Comparison of ENCODE assay signal across 8 mouse cellular contexts in genomic region chr4:87367732-87368412, GRCm38 (mm10).
DNase-seq lines count a peak whose midpoint lies in the region; ATAC-seq and TF ChIP-seq lines count a peak whose summit lies in the region.

No protein-coding gene starts in this region.

- H3K27ac ChIP-seq in embryonic facial prominence, embryonic 12.5 days: peak overlapping the region; percentile 84
- no peak overlapping the region for H3K27ac ChIP-seq in heart, adult 2 months
- H3K27ac ChIP-seq in kidney, adult 2 months (ENCODE audit: insufficient read depth, low read depth, low read length): no peak overlapping the region
- H3K27ac ChIP-seq in limb, embryonic 11.5 days (replicated peaks; ENCODE audit: low read depth, low read length): 0 out of 2 replicates have a peak overlapping the region, but pooled peaks have one; percentile 47
- peak overlapping the region; percentile 90 for H3K27ac ChIP-seq in midbrain, embryonic 13.5 days
- no peak overlapping the region for H3K27ac ChIP-seq in small intestine, adult 2 months (ENCODE audit: insufficient read depth, low read depth, low read length)

- peak overlapping the region; percentile 40 for H3K4me3 ChIP-seq in embryonic facial prominence, embryonic 12.5 days
- peak overlapping the region; percentile 49 for H3K4me3 ChIP-seq in heart, adult 2 months
- 0 out of 2 replicates have a peak overlapping the region, but pooled peaks have one; percentile 17 for H3K4me3 ChIP-seq in kidney, adult 2 months (ENCODE audit: insufficient read depth, low read depth, low read length)
- H3K4me3 ChIP-seq in limb, embryonic 11.5 days (ENCODE audit: low read depth, low read length): peak overlapping the region; percentile 37
- H3K4me3 ChIP-seq in midbrain, embryonic 13.5 days (replicated peaks): peak overlapping the region; percentile 37
- H3K4me3 ChIP-seq in small intestine, adult 2 months (ENCODE audit: low read depth, low read length): peak overlapping the region; percentile 44

- ATAC-seq in embryonic facial prominence, embryonic 12.5 days (ENCODE audit: insufficient number of reproducible peaks, insufficient read depth, low FRiP score, low TSS enrichment): peak; percentile 81
- ATAC-seq in limb, embryonic 11.5 days (ENCODE audit: insufficient number of reproducible peaks, low FRiP score, low TSS enrichment, low read depth): peak; percentile 79; the same call in 1 of the 2 replicates
- peak; percentile 89 for ATAC-seq in midbrain, embryonic 13.5 days

- peak; percentile 100; the same call in 1 of the 2 replicates for TF ChIP-seq CTCF in heart, adult 2 months (IDR thresholded peaks at IDR 0.05)
- TF ChIP-seq CTCF in kidney, adult 2 months (conservative IDR thresholded peaks at IDR 0.05; ENCODE audit: insufficient read depth, insufficient read length, low read depth, low read length): peak; percentile 88
- TF ChIP-seq CTCF in small intestine, adult 2 months (IDR thresholded peaks at IDR 0.05; ENCODE audit: extremely low read depth, insufficient read length, insufficient replicate concordance, low read depth, low read length): peak; percentile 98

- no peaks in the 10 kb centered on the region for H3K9me3 ChIP-seq in embryonic facial prominence, embryonic 12.5 days
- H3K9me3 ChIP-seq in limb, embryonic 11.5 days (ENCODE audit: control insufficient read depth, low read length): no peaks in the 10 kb centered on the region
- no peaks in the 10 kb centered on the region for H3K9me3 ChIP-seq in midbrain, embryonic 13.5 days

- H3K79me2 ChIP-seq in heart, adult 2 months (replicated peaks; ENCODE audit: control insufficient read depth, insufficient read depth, low read length): no peaks in the 10 kb centered on the region

- TF ChIP-seq EP300 in heart, adult 2 months (IDR thresholded peaks at IDR 0.05; ENCODE audit: insufficient read depth, low read depth, low read length): 0 out of 2 replicates have a peak, but pooled peaks have one; percentile 43

- peak; percentile 82 for DNase-seq in 3T3-L1 (ENCODE audit: low read depth, low spot score)
- DNase-seq in adrenal gland, postnatal 36 days: peak; percentile 82 to 83
- peak; percentile 80 to 83 for DNase-seq in heart, adult 2 months
- DNase-seq in kidney, adult 2 months: peak; percentile 79
- DNase-seq in limb, embryonic 11.5 days (ENCODE audit: low spot score): peak; percentile 89

- H3K4me1 ChIP-seq in embryonic facial prominence, embryonic 12.5 days: peaks cover 32% of the 10 kb centered on the region
- H3K4me1 ChIP-seq in heart, adult 2 months (ENCODE audit: control insufficient read depth, insufficient read depth, low read length): no peaks in the 10 kb centered on the region
- H3K4me1 ChIP-seq in kidney, adult 2 months (ENCODE audit: control insufficient read depth, insufficient read depth, low read length): no peaks in the 10 kb centered on the region
- H3K4me1 ChIP-seq in limb, embryonic 11.5 days (ENCODE audit: control insufficient read depth, insufficient read depth, low read length): peaks cover 17% of the 10 kb centered on the region
- peaks cover 32% of the 10 kb centered on the region for H3K4me1 ChIP-seq in midbrain, embryonic 13.5 days (replicated peaks)
- H3K4me1 ChIP-seq in small intestine, adult 2 months (ENCODE audit: control insufficient read depth, insufficient read depth, insufficient read length, low read length): peaks cover 4% of the 10 kb centered on the region; the same call in 1 of the 2 replicates

- intact Hi-C loops in heart, adult 2 months (cut with DNase I): loop anchor here (1.0 to 10.0 kb wide), 6 partner anchors 419 to 1177 kb away; partner anchors contain the start of gene Mllt3

- peak overlapping the region; percentile 65 for H3K4me2 ChIP-seq in embryonic facial prominence, embryonic 12.5 days (replicated peaks)
- peak overlapping the region; percentile 70 for H3K4me2 ChIP-seq in limb, embryonic 11.5 days (ENCODE audit: low read depth, severe bottlenecking)
- H3K4me2 ChIP-seq in midbrain, embryonic 13.5 days (replicated peaks): peak overlapping the region; percentile 62

- no peaks in the 10 kb centered on the region for H3K27me3 ChIP-seq in embryonic facial prominence, embryonic 12.5 days
- no peaks in the 10 kb centered on the region for H3K27me3 ChIP-seq in heart, adult 2 months (ENCODE audit: control insufficient read depth, insufficient read depth, low read length)
- 0 out of 2 replicates have a peak, but pooled peaks cover 2% of the 10 kb centered on the region for H3K27me3 ChIP-seq in kidney, adult 2 months (replicated peaks; ENCODE audit: control insufficient read depth, insufficient read depth, low read length)
- no peaks in the 10 kb centered on the region for H3K27me3 ChIP-seq in limb, embryonic 11.5 days (ENCODE audit: control insufficient read depth, insufficient read depth, low read length)
- H3K27me3 ChIP-seq in midbrain, embryonic 13.5 days: 0 out of 2 replicates have a peak, but pooled peaks cover 5% of the 10 kb centered on the region
- peaks cover 5% of the 10 kb centered on the region; the same call in 1 of the 2 replicates for H3K27me3 ChIP-seq in small intestine, adult 2 months (ENCODE audit: control insufficient read depth, insufficient read depth, low read length)

- H3K36me3 ChIP-seq in embryonic facial prominence, embryonic 12.5 days: no peaks in the 10 kb centered on the region
- H3K36me3 ChIP-seq in heart, adult 2 months (ENCODE audit: control insufficient read depth, insufficient read depth, low read length): no peaks in the 10 kb centered on the region
- no peaks in the 10 kb centered on the region for H3K36me3 ChIP-seq in kidney, adult 2 months (ENCODE audit: control insufficient read depth, insufficient read depth, low read length)
- no peaks in the 10 kb centered on the region for H3K36me3 ChIP-seq in limb, embryonic 11.5 days (ENCODE audit: control insufficient read depth, insufficient read depth, low read length)
- no peaks in the 10 kb centered on the region for H3K36me3 ChIP-seq in midbrain, embryonic 13.5 days
- H3K36me3 ChIP-seq in small intestine, adult 2 months (ENCODE audit: control insufficient read depth, insufficient read depth, low read length): no peaks in the 10 kb centered on the region

- H3K9ac ChIP-seq in embryonic facial prominence, embryonic 12.5 days: peak overlapping the region; percentile 55
- no peak overlapping the region for H3K9ac ChIP-seq in heart, adult 2 months (ENCODE audit: low read depth, low read length)
- H3K9ac ChIP-seq in limb, embryonic 11.5 days (ENCODE audit: low read length): peak overlapping the region; percentile 81
- peak overlapping the region; percentile 73 for H3K9ac ChIP-seq in midbrain, embryonic 13.5 days (replicated peaks)

- 5% methylated on average over 19 of the region's 19 CpGs for WGBS in embryonic facial prominence, embryonic 12.5 days
- WGBS in heart, adult 2 months: 6% methylated on average over 19 of the region's 19 CpGs
- WGBS in kidney, adult 2 months: 5% methylated on average over 19 of the region's 19 CpGs
- WGBS in limb, embryonic 11.5 days: 10% methylated on average over 19 of the region's 19 CpGs
- WGBS in midbrain, embryonic 13.5 days: 8% methylated on average over 19 of the region's 19 CpGs
- 13% methylated on average over 19 of the region's 19 CpGs for WGBS in small intestine, adult 2 months

- TF ChIP-seq POLR2A in heart, adult 2 months (IDR thresholded peaks at IDR 0.05; ENCODE audit: insufficient read depth, low read depth, low read length): no peak
- no peak for TF ChIP-seq POLR2A in kidney, adult 2 months (IDR thresholded peaks at IDR 0.05; ENCODE audit: low read depth, low read length)
- TF ChIP-seq POLR2A in small intestine, adult 2 months (IDR thresholded peaks at IDR 0.05; ENCODE audit: low read depth, low read length): no peak

Comparison
In these comparisons a context has a peak if more than half of its experiments do, and no peak if none do; other contexts are left out.
1. H3K27ac ChIP-seq: peak in embryonic facial prominence, embryonic 12.5 days (single experiment), limb, embryonic 11.5 days (single experiment) and midbrain, embryonic 13.5 days (single experiment); none in heart, adult 2 months (single experiment), kidney, adult 2 months (single experiment) and small intestine, adult 2 months (single experiment).
2. Peak in every context shown above with its lines, with median percentiles within 50 percentile points of each other: DNase-seq, ATAC-seq, H3K4me2 ChIP-seq, H3K4me3 ChIP-seq and CTCF ChIP-seq.